Mouse (Mus musculus) olfactory bulb, adult 2 months (tissue): ENCODE results near the gene B3gat2.

Source experiments
- CTCF ChIP-seq: fragments of 200-500 bp; IDR thresholded peaks from 2 replicates; pipeline ENCODE4 v1.5.1; 2012; ENCODE audit warnings: low read depth, mild to moderate bottlenecking, low read length, moderate library complexity; ENCODE audit not compliant: insufficient read depth
- POLR2A ChIP-seq: fragments of 200-500 bp; IDR thresholded peaks from 2 replicates; pipeline ENCODE4 v1.6.1; 2012; ENCODE audit warnings: mild to moderate bottlenecking, low read depth, low read length, moderate library complexity; ENCODE audit not compliant: insufficient read depth

DNA sequence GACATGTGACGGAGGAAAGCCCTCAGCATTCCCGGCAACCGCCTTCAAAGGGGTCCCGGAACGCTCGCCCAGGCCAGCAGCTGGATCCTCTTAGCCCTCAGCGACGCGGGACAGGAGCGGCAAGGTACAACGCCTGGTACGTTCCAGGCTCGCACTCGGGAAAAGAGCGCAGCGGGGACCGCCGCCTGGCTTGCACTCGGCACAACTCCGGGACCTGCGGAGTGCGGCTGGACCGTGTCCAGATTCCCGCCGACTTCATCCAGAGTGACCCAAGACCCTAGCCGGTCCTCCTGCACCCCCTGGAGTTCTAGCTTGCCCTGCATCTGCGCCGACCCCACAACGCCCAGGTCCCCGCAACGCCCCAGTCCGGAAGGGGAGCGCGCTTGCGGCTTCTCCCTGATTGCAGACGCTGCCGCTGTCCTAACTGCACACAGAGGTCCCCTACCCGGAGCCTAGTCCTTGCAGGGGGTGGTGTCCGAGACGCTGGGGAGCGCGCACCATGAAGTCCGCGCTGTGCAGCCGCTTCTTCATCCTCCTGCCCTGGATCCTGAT is 659 bp downstream of the B3gat2 start:
- TF ChIP-seq POLR2A (0 out of 2 replicates have a peak, but pooled peaks have one; percentile 20), CTCF (no peak)
